Mouse (Mus musculus) kidney, embryonic 16.5 days (tissue): ENCODE results near the gene Ptpre. TPM values are rescaled to one million over a fixed set of nuclear protein-coding genes. Genes with fewer than 3 reads are reported as not detected.
A peak's percentile ranks its signal among the peaks of the same experiment; 100 is the strongest.

Experiments used
- ATAC-seq: fragments of 200-750 bp; cut with Nextera tagmentation; 2 replicates; pipeline ENCODE4 v1.8.0; 2017; ENCODE audit warnings: moderate TSS enrichment; ENCODE audit not compliant: low FRiP score, low TSS enrichment
- H3K27ac ChIP-seq: fragments of 300-500 bp; sonication (generic); 2 replicates; pipeline ENCODE4 v1.5.1; 2014; ENCODE audit warnings: low read length
- H3K27me3 ChIP-seq: fragments of 300-500 bp; sonication (generic); 2 replicates; pipeline ENCODE4 v1.6.1; 2014; ENCODE audit warnings: low read length, control low read depth, mixed read lengths; ENCODE audit not compliant: insufficient read depth
- H3K36me3 ChIP-seq: fragments of 300-500 bp; sonication (generic); 2 replicates; pipeline ENCODE4 v1.6.1; 2014; ENCODE audit warnings: low read length, control low read depth, mixed read lengths; ENCODE audit not compliant: insufficient read depth
- H3K4me1 ChIP-seq: fragments of 300-500 bp; sonication (generic); 2 replicates; pipeline ENCODE4 v1.6.1; 2014; ENCODE audit warnings: low read length, control low read depth, mixed read lengths; ENCODE audit not compliant: insufficient read depth
- H3K4me2 ChIP-seq: fragments of 300-500 bp; sonication (generic); replicated peaks from 2 replicates; pipeline ENCODE4 v1.6.1; 2014; ENCODE audit warnings: low read depth, low read length
- H3K4me3 ChIP-seq: fragments of 300-500 bp; sonication (generic); 2 replicates; pipeline ENCODE4 v1.5.1; 2014; ENCODE audit warnings: mild to moderate bottlenecking, low read length
- H3K9ac ChIP-seq: fragments of 300-500 bp; sonication (generic); replicated peaks from 2 replicates; pipeline ENCODE4 v1.6.1; 2014; ENCODE audit warnings: low read length
- H3K9me3 ChIP-seq: fragments of 300-500 bp; sonication (generic); 2 replicates; pipeline ENCODE4 v1.6.1; 2016; ENCODE audit warnings: low read length, control low read depth
- WGBS: fragments of 180-500 bp; shearing (Covaris S2); extraction: QIAGEN DNeasy Blood & Tissue Kit; methylation state at CpG from one replicate; pipeline ENCODE4 v1.1.7; 2014; 5-methylcytosine and 5-hydroxymethylcytosine counted together
- polyA plus RNA-seq: library from polyadenylated mRNA; unstranded; fragments of >200 nt; fragmentation: Nextera tagmentation; extraction: Ambion mirVana; gene quantifications from 2 replicates; pipeline ENCODE4 v1.2.1, GENCODE M21; 2015

Gene Ptpre
- polyA plus RNA-seq, 1 experiment from 2014 or later = 1.3 TPM

- no peaks in the 10 kb centered on the region for H3K27me3 ChIP-seq
- no peak overlapping the region for H3K4me3 ChIP-seq
- ATAC-seq = no peak
- no peak overlapping the region for H3K27ac ChIP-seq
- no peak overlapping the region for H3K9ac ChIP-seq
- 75% methylated on average over 3 of the region's 3 CpGs for WGBS
- H3K4me1 ChIP-seq = no peaks in the 10 kb centered on the region
- H3K4me2 ChIP-seq = no peak overlapping the region
- H3K36me3 ChIP-seq = no peaks in the 10 kb centered on the region
- peaks cover 4% of the 10 kb centered on the region; the same call in 1 of the 2 replicates for H3K9me3 ChIP-seq
These were observed 28.0 kb upstream of the Ptpre start for GRCm38 (mm10) chr7:135509272-135509671.

GRCm38 (mm10) chr7:135510431-135510830 lies 26.9 kb upstream of the Ptpre start:
- Histone ChIP-seq H3K27me3 (no peaks in the 10 kb centered on the region), H3K27ac (no peak overlapping the region), H3K4me1 (no peaks in the 10 kb centered on the region), H3K4me3 (no peak overlapping the region), H3K9ac (no peak overlapping the region), H3K4me2 (no peak overlapping the region), H3K9me3 (peaks cover 4% of the 10 kb centered on the region; the same call in 1 of the 2 replicates), H3K36me3 (no peaks in the 10 kb centered on the region)
- ATAC-seq = no peak
- WGBS = 85% methylated on average over 5 of the region's 5 CpGs

GRCm38 (mm10) chr7:135511723-135512122 lies 25.6 kb upstream of the Ptpre start:
- ATAC-seq = no peak
- Histone ChIP-seq H3K27ac (no peak overlapping the region), H3K4me3 (no peak overlapping the region), H3K9ac (no peak overlapping the region), H3K4me1 (no peaks in the 10 kb centered on the region), H3K9me3 (peaks cover under 1% of the 10 kb centered on the region; the same call in 1 of the 2 replicates), H3K36me3 (no peaks in the 10 kb centered on the region), H3K4me2 (no peak overlapping the region), H3K27me3 (no peaks in the 10 kb centered on the region)
- 87% methylated on average over 3 of the region's 3 CpGs for WGBS

GRCm38 (mm10) chr7:135517191-135517590 lies 20.1 kb upstream of the Ptpre start:
- H3K36me3 ChIP-seq = no peaks in the 10 kb centered on the region
- H3K27ac ChIP-seq = no peak overlapping the region
- no peak overlapping the region for H3K4me2 ChIP-seq
- peaks cover 11% of the 10 kb centered on the region for H3K4me1 ChIP-seq
- ATAC-seq = no peak
- no peak overlapping the region for H3K9ac ChIP-seq
- WGBS = 44% methylated on average over 4 of the region's 4 CpGs
- H3K4me3 ChIP-seq = no peak overlapping the region
- H3K9me3 ChIP-seq = no peaks in the 10 kb centered on the region
- no peaks in the 10 kb centered on the region for H3K27me3 ChIP-seq

GRCm38 (mm10) chr7:135520241-135520640 lies 17.0 kb upstream of the Ptpre start:
- Histone ChIP-seq H3K27ac (no peak overlapping the region), H3K27me3 (no peaks in the 10 kb centered on the region), H3K4me2 (no peak overlapping the region), H3K4me3 (no peak overlapping the region), H3K9me3 (no peaks in the 10 kb centered on the region), H3K9ac (no peak overlapping the region), H3K4me1 (peaks cover 33% of the 10 kb centered on the region), H3K36me3 (no peaks in the 10 kb centered on the region)
- 67% methylated on average over 5 of the region's 5 CpGs for WGBS
- no peak for ATAC-seq

- peak; percentile 90 for ATAC-seq
- peaks cover 33% of the 10 kb centered on the region for H3K4me1 ChIP-seq
- H3K9ac ChIP-seq = no peak overlapping the region
- no peak overlapping the region for H3K4me3 ChIP-seq
- peak overlapping the region; percentile 48 for H3K27ac ChIP-seq
- WGBS = 47% methylated on average over 15 of the region's 15 CpGs
- no peaks in the 10 kb centered on the region for H3K36me3 ChIP-seq
- H3K27me3 ChIP-seq = no peaks in the 10 kb centered on the region
- 0 out of 2 replicates have a peak overlapping the region, but pooled peaks have one; percentile 4 for H3K4me2 ChIP-seq
- H3K9me3 ChIP-seq = no peaks in the 10 kb centered on the region
These were observed 15.3 kb upstream of the Ptpre start for GRCm38 (mm10) chr7:135521755-135522512.

GRCm38 (mm10) chr7:135523981-135524380 lies 13.3 kb upstream of the Ptpre start:
- Histone ChIP-seq H3K27me3 (no peaks in the 10 kb centered on the region), H3K27ac (peak overlapping the region; percentile 27; the same call in 1 of the 2 replicates), H3K9ac (no peak overlapping the region), H3K4me2 (0 out of 2 replicates have a peak overlapping the region, but pooled peaks have one; percentile 9), H3K9me3 (no peaks in the 10 kb centered on the region), H3K36me3 (no peaks in the 10 kb centered on the region), H3K4me3 (no peak overlapping the region), H3K4me1 (peaks cover 33% of the 10 kb centered on the region)
- WGBS = 5% methylated on average over 4 of the region's 4 CpGs
- ATAC-seq = peak; percentile 60

- H3K9me3 ChIP-seq = no peaks in the 10 kb centered on the region
These were observed 12.8 kb upstream of the Ptpre start for GRCm38 (mm10) chr7:135524424-135524967.

GRCm38 (mm10) chr7:135526574-135527152 lies 10.6 kb upstream of the Ptpre start:
- peak overlapping the region; percentile 17 for H3K4me3 ChIP-seq
- H3K27ac ChIP-seq = no peak overlapping the region
- no peaks in the 10 kb centered on the region for H3K9me3 ChIP-seq
- H3K4me2 ChIP-seq = no peak overlapping the region; the same call in 1 of the 2 replicates
- no peaks in the 10 kb centered on the region for H3K36me3 ChIP-seq
- no peak overlapping the region for H3K9ac ChIP-seq
- ATAC-seq = no peak
- 80% methylated on average over 3 of the region's 3 CpGs for WGBS
- H3K27me3 ChIP-seq = no peaks in the 10 kb centered on the region
- H3K4me1 ChIP-seq = peaks cover 27% of the 10 kb centered on the region

More at GRCm38 (mm10) chr7:135524424-135524967, 12.8 kb upstream of the Ptpre start:
- Histone ChIP-seq H3K4me1 (peaks cover 33% of the 10 kb centered on the region), H3K4me3 (no peak overlapping the region), H3K27ac (peak overlapping the region; percentile 27; the same call in 1 of the 2 replicates), H3K27me3 (no peaks in the 10 kb centered on the region), H3K4me2 (no peak overlapping the region), H3K36me3 (no peaks in the 10 kb centered on the region), H3K9ac (no peak overlapping the region)
- ATAC-seq = peak; percentile 44; the same call in 1 of the 2 replicates
- WGBS = 35% methylated on average over 6 of the region's 6 CpGs
